Mouse (Mus musculus) megakaryocyte-erythroid progenitor cell, adult 5-6 weeks (primary cell): ENCODE measurements around the gene Vmn1r31. TPM values are rescaled to one million over a fixed set of nuclear protein-coding genes. Genes with fewer than 3 reads are reported as not detected.

Experiments
- ATAC-seq: replicated peaks from 2 replicates; pipeline ENCODE4 v1.8.0; 2016; ENCODE audit warnings: mild to moderate bottlenecking, inconsistent platforms; ENCODE audit not compliant: severe bottlenecking, poor library complexity, low FRiP score, low TSS enrichment
- total RNA-seq, 2 experiments: library from RNA; stranded (forward) in 1 of 2; stranded (reverse) in 1 of 2; fragments of 200-1000, 215-1000 nt in 1 of 2; fragments of >200 nt in 1 of 2; fragmentation: Nextera tagmentation in 1 of 2; gene quantifications; 2 replicates each; pipeline ENCODE4 v1.2.3; 2014 to 2017

The Vmn1r31 gene
- total RNA-seq (2014; fragmentation: Nextera tagmentation) (not detected in 2 replicates), total RNA-seq (2017) (not detected in 2 replicates)

GRCm38 (mm10) chr6:58475230-58475629 lies at the start of gene Vmn1r31:
Gene Vmn1r31, minus strand, starts transcription at chr6:58475330.
- ATAC-seq = no peak

- ATAC-seq = no peak
Measured at GRCm38 (mm10) chr6:58443285-58443684, 31.8 kb downstream of the Vmn1r31 start, which contains the start of gene Vmn1r30. Gene Vmn1r30, minus strand, starts transcription at chr6:58443385.

Other genes with a start within 250 kb of the Vmn1r31 start
- gene Vmn1r28, start 213.3 kb downstream of the Vmn1r31 start, total RNA-seq (2014; fragmentation: Nextera tagmentation) = not detected in 2 replicates
- not detected in 2 replicates for gene Vmn1r28, start 213.3 kb downstream of the Vmn1r31 start, total RNA-seq (2017)
- not detected in 2 replicates for gene Vmn1r29, start 173.8 kb downstream of the Vmn1r31 start, total RNA-seq (2014; fragmentation: Nextera tagmentation)
- gene Vmn1r29, start 173.8 kb downstream of the Vmn1r31 start, total RNA-seq (2017) = not detected in 2 replicates
- not detected in 2 replicates for gene Vmn1r30, start 31.9 kb downstream of the Vmn1r31 start, total RNA-seq (2014; fragmentation: Nextera tagmentation)
- not detected in 2 replicates for gene Vmn1r30, start 31.9 kb downstream of the Vmn1r31 start, total RNA-seq (2017)
- gene Abcg2, start 109.2 kb upstream of the Vmn1r31 start, total RNA-seq (2014; fragmentation: Nextera tagmentation) = 32.4 and 51.5 TPM in 2 replicates
- 131 and 183 TPM in 2 replicates for gene Abcg2, start 109.2 kb upstream of the Vmn1r31 start, total RNA-seq (2017)